Mouse (Mus musculus) heart, adult 2 months (tissue): ENCODE results near the gene A230050P20Rik. TPM values are rescaled to one million over a fixed set of nuclear protein-coding genes. Genes with fewer than 3 reads are reported as not detected.
A peak's percentile ranks its signal among the peaks of the same experiment; 100 is the strongest.

Experiments
- DNase-seq, 2 experiments: peaks; one replicate each; pipeline ENCODE4 v3.0.0; 2021
- H3K27ac ChIP-seq: fragments of 200-600 bp; 2 replicates; pipeline ENCODE4 v1.8.1; 2022
- H3K27me3 ChIP-seq: fragments of 200-500 bp; 2 replicates; pipeline ENCODE4 v1.6.1; 2012; ENCODE audit warnings: mild to moderate bottlenecking, low read length, inconsistent platforms, mixed read lengths; ENCODE audit not compliant: control insufficient read depth, insufficient read depth
- H3K36me3 ChIP-seq: fragments of 200-500 bp; 2 replicates; pipeline ENCODE4 v1.6.1; 2012; ENCODE audit warnings: low read length, inconsistent platforms; ENCODE audit not compliant: control insufficient read depth, insufficient read depth
- H3K4me1 ChIP-seq: fragments of 200-500 bp; 2 replicates; pipeline ENCODE4 v1.6.1; 2011; ENCODE audit warnings: low read length; ENCODE audit not compliant: control insufficient read depth, insufficient read depth
- H3K4me3 ChIP-seq: fragments of 200-600 bp; 2 replicates; pipeline ENCODE4 v1.8.1; 2022
- H3K79me2 ChIP-seq: fragments of 200-500 bp; replicated peaks from 2 replicates; pipeline ENCODE4 v1.6.1; 2012; ENCODE audit warnings: mild to moderate bottlenecking, inconsistent platforms, low read length, moderate library complexity, mixed read lengths; ENCODE audit not compliant: control insufficient read depth, insufficient read depth
- H3K9ac ChIP-seq: fragments of 200-500 bp; 2 replicates; pipeline ENCODE4 v1.6.1; 2012; ENCODE audit warnings: low read depth, mild to moderate bottlenecking, control low read depth, inconsistent platforms, low read length, mixed read lengths
- CTCF ChIP-seq: fragments of 200-600 bp; IDR thresholded peaks from 2 replicates; pipeline ENCODE4 v1.8.1; 2022; ENCODE audit warnings: antibody characterized with exemption, mild to moderate bottlenecking, moderate library complexity
- EP300 ChIP-seq: fragments of 200-500 bp; IDR thresholded peaks from 2 replicates; pipeline ENCODE4 v1.6.1; 2011; ENCODE audit warnings: low read depth, low read length, control low read depth; ENCODE audit not compliant: insufficient read depth
- POLR2A ChIP-seq: fragments of 200-500 bp; IDR thresholded peaks from 2 replicates; pipeline ENCODE4 v1.6.1; 2011; ENCODE audit warnings: mild to moderate bottlenecking, low read depth, low read length, control low read depth; ENCODE audit not compliant: insufficient read depth
- WGBS: fragments of 180-500 bp; shearing (Covaris S2); methylation state at CpG from one replicate; pipeline ENCODE4 v1.1.7; 2018; 5-methylcytosine and 5-hydroxymethylcytosine counted together
- intact Hi-C: fragments of 180-260 bp; cut with DNase I; formaldehyde crosslinking; loops from one replicate; pipeline ENCODE4 v1.15.1; 2025
- polyA plus RNA-seq: library from polyadenylated mRNA; depleted of rRNA; stranded (reverse); fragments of >200 nt; gene quantifications from 2 replicates; pipeline ENCODE4 v1.2.3, GENCODE M21; 2012
- total RNA-seq, 2 experiments: library from RNA; stranded (reverse); gene quantifications; 2 replicates each; pipeline ENCODE4 v1.2.3; 2021

Gene A230050P20Rik
- total and polyA plus RNA-seq, 3 experiments, result 3.9 to 21.2 (median 4.3) TPM

- Histone ChIP-seq H3K27me3 (no peaks in the 10 kb centered on the region), H3K4me3 (peak within 1 kb of the TSS; percentile 59), H3K4me1 (peaks cover 1% of the 10 kb centered on the region; the same call in 1 of the 2 replicates), H3K36me3 (no peaks in the 10 kb centered on the region), H3K79me2 (no peaks in the 10 kb centered on the region), H3K9ac (peak within 1 kb of the TSS; percentile 73), H3K27ac (peak within 1 kb of the TSS; percentile 97)
- 87% methylated on average over 13 of the region's 13 CpGs for WGBS
- intact Hi-C loops, result loop anchor here (1.0 kb wide), 2 partner anchors 8 to 19 kb away; partner anchors contain the start of gene Eif3g
- TF ChIP-seq EP300 (no peak), CTCF (no peak), POLR2A (no peak)
- no peak for DNase-seq
Measured at GRCm38 (mm10) chr9:20879097-20879792, 10.8 kb downstream of the A230050P20Rik start, which contains the start of gene Angptl6. TSS of gene Angptl6 (minus strand) at chr9:20879727.

- intact Hi-C loops, result no loop called here
- Histone ChIP-seq H3K4me1 (no peaks in the 10 kb centered on the region), H3K27me3 (no peaks in the 10 kb centered on the region), H3K79me2 (no peaks in the 10 kb centered on the region), H3K4me3 (no peak overlapping the region), H3K36me3 (no peaks in the 10 kb centered on the region), H3K9ac (no peak overlapping the region), H3K27ac (no peak overlapping the region)
- 94% methylated on average over 2 of the region's 2 CpGs for WGBS
- no peak for TF ChIP-seq CTCF
- no peak for TF ChIP-seq POLR2A
- no peak for TF ChIP-seq EP300
- no peak for DNase-seq
Measured at GRCm38 (mm10) chr9:20886563-20886962, 18.1 kb downstream of the A230050P20Rik start.

GRCm38 (mm10) chr9:20887191-20887590, 18.7 kb downstream of the A230050P20Rik start:
- Histone ChIP-seq H3K27me3 (no peaks in the 10 kb centered on the region), H3K9ac (no peak overlapping the region), H3K4me1 (no peaks in the 10 kb centered on the region), H3K36me3 (no peaks in the 10 kb centered on the region), H3K79me2 (no peaks in the 10 kb centered on the region), H3K4me3 (no peak overlapping the region), H3K27ac (peak overlapping the region; percentile 98)
- 83% methylated on average over 6 of the region's 6 CpGs for WGBS
- intact Hi-C loops, result loop anchor here (1.0 kb wide), 1 partner anchor 8 kb away; the partner anchor contains the start of gene Angptl6
- no peak for DNase-seq
- no peak for TF ChIP-seq POLR2A
- no peak for TF ChIP-seq EP300
- no peak for TF ChIP-seq CTCF

GRCm38 (mm10) chr9:20887704-20888385, 19.4 kb downstream of the A230050P20Rik start, which contains the start of gene Ppan:
TSS of gene Ppan (plus strand) at chr9:20888175.
- H3K36me3 ChIP-seq, result no peaks in the 10 kb centered on the region
- no peaks in the 10 kb centered on the region for H3K4me1 ChIP-seq
- no peak; the same call in 1 of the 2 replicates for TF ChIP-seq CTCF
- TF ChIP-seq POLR2A, result peak; percentile 94
- peak; percentile 78; the same call in 1 of the 2 replicates for TF ChIP-seq EP300
- no peaks in the 10 kb centered on the region for H3K27me3 ChIP-seq
- H3K79me2 ChIP-seq, result no peaks in the 10 kb centered on the region
- intact Hi-C loops, result loop anchor here (1.0 kb wide), 1 partner anchor 9 kb away; the partner anchor contains the start of gene Angptl6
- peak within 1 kb of the TSS; percentile 71 for H3K9ac ChIP-seq
- peak within 1 kb of the TSS; percentile 98 for H3K27ac ChIP-seq
- H3K4me3 ChIP-seq, result peak within 1 kb of the TSS; percentile 73
- WGBS, result under 1% methylated on average over 43 of the region's 43 CpGs
- DNase-seq, result peak; percentile 94 to 97

GRCm38 (mm10) chr9:20888386-20888765, 19.9 kb downstream of the A230050P20Rik start:
- no peaks in the 10 kb centered on the region for H3K27me3 ChIP-seq
- no peaks in the 10 kb centered on the region for H3K36me3 ChIP-seq
- peak overlapping the region; percentile 71 for H3K9ac ChIP-seq
- no peak for TF ChIP-seq CTCF
- TF ChIP-seq EP300, result no peak
- no peak for TF ChIP-seq POLR2A
- no peak for DNase-seq
- intact Hi-C loops, result no loop called here
- H3K4me3 ChIP-seq, result peak overlapping the region; percentile 73
- no peaks in the 10 kb centered on the region for H3K79me2 ChIP-seq
- H3K4me1 ChIP-seq, result no peaks in the 10 kb centered on the region
- WGBS, result under 1% methylated on average over 30 of the region's 30 CpGs
- H3K27ac ChIP-seq, result peak overlapping the region; percentile 98
